Mouse (Mus musculus) megakaryocyte, embryonic 14.5 days (primary cell): ENCODE results near the gene Tgm5.

Source experiments
- FLI1 ChIP-seq: IDR thresholded peaks from 2 replicates; pipeline ENCODE4 v1.6.1; 2012; ENCODE audit warnings: low read length, inconsistent platforms, mixed read lengths
- GATA1 ChIP-seq: IDR thresholded peaks from 3 replicates; pipeline ENCODE4 v1.6.1; 2012; ENCODE audit warnings: mixed read lengths, low read length, inconsistent platforms, borderline replicate concordance

DNA sequence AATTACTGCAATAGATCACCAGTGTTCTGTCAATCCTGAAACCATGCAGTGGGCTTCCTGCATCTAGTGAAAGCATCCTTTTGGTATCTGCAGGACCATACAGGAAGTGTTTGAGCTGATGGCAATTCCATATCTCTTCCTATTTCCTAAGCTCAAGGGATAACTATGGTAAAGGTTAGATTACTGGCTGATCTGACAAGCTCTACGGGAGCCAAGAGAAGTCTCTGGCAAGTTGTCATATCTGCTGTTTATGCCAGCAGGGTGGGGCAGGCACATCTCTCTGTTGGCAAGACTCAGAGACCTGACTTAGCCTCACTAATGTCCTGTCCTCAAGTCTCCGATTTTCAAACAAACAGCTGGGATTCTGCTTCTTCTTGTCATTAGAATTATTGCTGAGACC, 31.6 kb downstream of the Tgm5 start:
- TF ChIP-seq GATA1 (no peak), FLI1 (no peak)
